Mouse (Mus musculus) embryonic fibroblast, embryonic 13.5 days (primary cell): ENCODE measurements at regions not wholly inside any gene's neighbourhood (a gene's known extent, or its start where the extent isn't known, plus 50 kb on each side); places are given as distances from the start of the nearest gene placed in this dataset.

ENCODE experiments used
- CTCF ChIP-seq: IDR thresholded peaks from 2 replicates; pipeline ENCODE4 v1.5.1; 2011; ENCODE audit warnings: mild to moderate bottlenecking, control low read depth, low read length, moderate library complexity, borderline replicate concordance; ENCODE audit not compliant: insufficient read depth
- POLR2A ChIP-seq: IDR thresholded peaks from 2 replicates; pipeline ENCODE4 v1.6.1; 2011; ENCODE audit warnings: low read depth, mild to moderate bottlenecking, control low read depth, low read length, moderate library complexity

DNA sequence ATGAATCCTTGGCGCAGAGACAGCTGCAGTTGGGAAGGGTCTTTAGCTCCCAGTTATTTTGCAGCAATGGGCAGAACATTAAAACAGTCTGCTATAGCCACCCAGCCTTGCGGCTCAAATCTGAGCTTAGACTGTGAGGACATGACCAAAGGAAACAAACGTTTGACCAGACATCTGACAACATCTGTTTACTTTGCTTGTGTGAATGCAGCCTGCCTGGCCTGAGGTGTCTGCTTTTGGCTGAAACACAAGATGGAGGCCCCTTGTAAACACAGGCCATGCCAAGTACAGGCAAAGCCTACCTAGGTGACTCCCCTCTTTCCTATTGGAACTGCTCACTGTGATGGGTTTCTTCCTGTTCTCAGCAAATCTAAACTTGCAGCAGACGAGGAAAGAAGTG lies 544.7 kb downstream of the Ccdc171 start:
- TF ChIP-seq POLR2A = no peak
- no peak for TF ChIP-seq CTCF
